Mouse (Mus musculus) yolk sac, embryonic 10.5 days (tissue): ENCODE results near the gene Tmprss6.

Experiments
- DNase-seq: peaks from one replicate; pipeline ENCODE4 v3.0.0-alpha.2; 2017; ENCODE audit warnings: low spot score

Tmprss6 gene

GRCm38 (mm10) chr15:78447746-78448535 lies 20.5 kb downstream of the Tmprss6 start:
- DNase-seq, result peak; percentile 88

DNA sequence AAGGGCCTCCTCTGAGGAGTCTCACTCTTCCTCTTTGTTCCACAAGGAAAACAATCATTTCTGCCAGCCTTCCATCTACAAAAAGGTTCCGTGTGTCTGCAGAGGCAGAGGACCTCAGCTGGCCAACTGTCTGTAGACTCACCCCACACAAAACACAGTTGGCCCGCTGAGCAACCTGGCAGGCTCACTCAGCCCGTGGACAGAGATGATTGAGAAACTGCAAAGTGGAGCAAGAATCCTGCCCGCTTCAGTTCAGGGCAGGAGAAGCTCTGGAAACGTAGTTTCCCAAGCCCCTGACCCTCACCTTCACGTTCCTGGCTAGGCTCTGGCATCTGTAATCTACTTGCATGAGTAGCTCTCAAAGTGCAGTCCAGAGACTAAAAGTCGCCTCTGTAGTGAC lies 21.3 kb downstream of the Tmprss6 start:
- DNase-seq, result no peak

DNA sequence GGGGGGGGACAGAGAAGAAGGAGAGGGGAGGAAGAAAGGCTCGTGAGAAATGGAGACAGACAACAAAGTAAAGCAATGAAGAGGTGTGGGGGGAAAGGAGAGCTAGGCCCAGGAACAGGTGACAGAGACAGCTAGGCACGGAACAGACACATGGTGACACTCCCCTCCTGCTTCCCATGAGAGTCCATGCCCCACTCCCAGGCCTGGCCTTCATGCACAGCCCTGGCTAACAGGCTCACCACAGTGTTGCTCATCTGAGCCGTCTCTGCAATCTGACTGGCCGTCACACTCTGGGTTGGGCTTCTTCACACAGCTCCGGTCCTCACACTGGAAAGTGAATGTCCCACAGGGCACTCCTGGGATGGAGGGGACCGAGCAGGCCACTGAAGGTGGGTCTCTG lies 24.6 kb downstream of the Tmprss6 start:
- no peak for DNase-seq

DNA sequence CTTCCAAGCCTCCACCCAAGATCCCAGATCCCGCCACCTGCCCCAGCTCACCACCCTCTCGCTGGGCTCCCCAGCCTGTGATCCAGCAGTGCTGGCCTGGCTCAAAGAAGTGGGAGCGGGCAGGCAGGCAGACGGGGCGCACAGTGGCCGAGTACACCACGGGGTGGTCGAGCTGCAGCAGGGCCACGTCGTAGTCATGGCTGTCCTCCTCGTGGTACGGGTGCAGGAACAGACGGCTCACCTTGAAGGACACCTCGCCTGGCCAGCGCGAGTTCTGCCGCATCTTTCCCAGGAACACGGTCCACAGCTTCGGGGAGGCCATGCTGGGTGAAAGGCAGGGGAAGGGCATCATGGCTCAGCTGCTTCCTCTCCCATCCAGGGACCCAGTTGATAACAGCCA lies 26.2 kb downstream of the Tmprss6 start:
- no peak for DNase-seq

DNA sequence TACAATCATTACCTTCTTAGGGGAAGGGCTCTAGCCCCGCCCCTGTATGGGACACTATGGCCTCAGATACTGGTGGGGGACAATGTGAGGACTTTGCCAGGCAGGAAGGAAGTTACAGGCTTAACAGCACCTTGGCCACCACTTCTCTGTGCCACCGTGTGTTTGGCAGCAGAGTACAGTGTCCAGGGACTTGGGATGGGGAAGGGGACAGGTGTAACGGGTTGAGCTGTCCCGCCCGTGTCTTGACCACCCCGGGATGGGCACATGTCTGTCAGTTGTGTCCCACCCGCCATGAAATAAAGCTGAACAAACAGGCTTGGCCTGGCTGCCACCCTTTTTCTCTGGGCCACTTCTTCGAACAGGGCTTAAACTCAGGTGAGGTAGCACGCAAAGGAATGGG lies 29.5 kb downstream of the Tmprss6 start:
- DNase-seq, result no peak

- DNase-seq, result no peak
Observed at GRCm38 (mm10) chr15:78438505-78438904, 29.9 kb downstream of the Tmprss6 start.

DNA sequence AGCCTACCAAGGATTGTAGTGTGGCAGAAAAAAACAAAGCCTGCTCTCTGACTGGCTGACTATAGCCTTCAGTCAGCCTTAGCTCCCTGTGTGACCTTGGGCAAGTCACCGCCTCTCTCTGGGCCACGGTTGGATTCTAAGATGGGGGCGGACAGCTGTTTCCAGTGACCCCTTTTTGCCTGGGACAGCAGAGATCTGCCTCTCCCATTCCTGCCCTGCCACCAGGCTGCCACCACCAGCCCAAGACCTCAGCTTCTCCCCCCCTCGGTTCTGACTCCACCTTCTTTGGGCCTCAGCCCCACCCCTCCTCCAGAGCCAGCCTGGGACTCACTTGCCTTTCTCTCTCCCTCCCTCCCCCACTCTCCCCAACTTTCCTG lies 30.4 kb downstream of the Tmprss6 start:
- no peak for DNase-seq

DNA sequence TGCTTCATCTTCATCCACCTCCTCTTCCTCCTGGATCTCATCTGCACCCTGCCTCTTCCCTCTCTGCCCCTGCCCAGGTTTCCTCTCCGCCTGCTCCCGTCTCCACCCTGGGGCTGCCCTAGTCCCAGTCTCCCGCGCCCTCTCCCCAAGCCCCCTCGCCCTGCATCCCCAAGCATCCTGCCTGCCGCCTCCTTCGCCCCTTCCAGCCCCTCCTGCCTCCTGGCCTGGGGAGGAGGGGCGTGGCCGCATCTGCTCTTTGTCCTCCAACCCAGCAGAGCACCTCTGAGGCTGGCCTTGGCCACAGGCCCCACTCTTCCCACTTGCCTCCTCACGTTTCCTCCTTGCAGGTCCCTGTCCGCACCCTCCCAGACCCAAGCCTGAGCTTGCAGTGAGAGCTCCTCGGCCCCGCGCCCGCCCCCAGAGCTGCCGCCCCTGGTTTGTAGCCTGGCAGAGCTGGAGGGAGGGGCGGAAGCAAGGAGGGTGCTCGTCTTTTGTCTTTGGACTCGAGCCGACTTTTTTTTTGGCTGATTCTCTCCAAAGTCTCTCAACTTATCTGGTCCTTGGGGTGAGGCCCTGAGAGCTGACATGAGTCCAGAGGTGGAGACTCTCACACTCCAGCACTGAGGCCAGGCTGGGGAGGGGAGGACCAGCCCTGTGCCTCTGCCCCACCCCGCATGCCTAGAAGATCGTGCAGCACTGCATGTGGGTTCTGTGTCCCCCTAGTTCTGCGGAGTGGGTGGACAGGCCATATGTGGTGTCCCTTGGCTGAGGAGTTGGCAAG lies 31.0 kb downstream of the Tmprss6 start:
- no peak for DNase-seq

DNA sequence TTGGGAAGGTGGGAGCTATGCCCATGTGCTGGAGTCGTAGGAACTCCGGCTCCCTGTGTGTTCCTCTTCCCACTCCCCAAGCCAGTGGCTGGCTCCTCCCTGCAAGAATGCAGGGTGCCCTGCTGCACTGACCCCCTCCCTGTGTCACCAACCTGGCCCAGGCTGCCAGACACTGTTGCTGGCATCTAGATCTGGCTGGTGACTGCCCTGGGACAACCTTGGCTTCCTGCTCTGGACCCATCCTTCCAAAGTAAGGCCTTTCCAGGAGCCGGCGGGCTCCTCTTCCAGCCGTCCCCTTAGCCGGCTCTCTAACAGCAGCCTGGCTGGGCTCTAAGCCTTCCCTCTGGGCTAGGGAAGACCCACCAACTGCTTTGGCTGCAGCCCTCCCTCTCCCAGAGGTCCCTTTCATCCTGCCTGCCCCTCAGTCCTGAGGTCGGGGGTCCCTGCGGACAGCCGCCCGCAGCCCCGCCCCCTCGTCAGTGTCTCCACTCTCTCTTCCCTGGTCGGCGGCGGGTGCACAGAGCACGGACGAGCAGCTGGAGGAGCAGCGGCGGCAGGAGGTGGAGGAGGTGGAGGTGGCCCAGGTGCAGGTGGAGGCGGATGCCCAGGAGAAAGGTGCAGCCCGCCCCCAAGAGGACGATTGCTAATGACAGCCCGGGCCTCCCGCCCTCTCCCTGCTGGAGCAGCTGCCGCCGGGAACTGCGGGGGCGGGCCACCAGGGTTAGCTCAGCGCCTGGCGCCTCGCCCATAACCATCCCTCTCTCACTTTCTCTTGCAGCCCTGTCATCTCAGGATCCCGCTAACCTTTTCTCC lies 31.8 kb downstream of the Tmprss6 start:
- DNase-seq, result peak; percentile 76

GRCm38 (mm10) chr15:78435681-78436080 lies 32.8 kb downstream of the Tmprss6 start:
- no peak for DNase-seq

- no peak for DNase-seq
Observed at GRCm38 (mm10) chr15:78434896-78435520, 33.4 kb downstream of the Tmprss6 start.

- peak; percentile 88 for DNase-seq
Observed at GRCm38 (mm10) chr15:78431541-78432121, 36.8 kb downstream of the Tmprss6 start.

- no peak for DNase-seq
Observed at GRCm38 (mm10) chr15:78430874-78431273, 37.6 kb downstream of the Tmprss6 start.

DNA sequence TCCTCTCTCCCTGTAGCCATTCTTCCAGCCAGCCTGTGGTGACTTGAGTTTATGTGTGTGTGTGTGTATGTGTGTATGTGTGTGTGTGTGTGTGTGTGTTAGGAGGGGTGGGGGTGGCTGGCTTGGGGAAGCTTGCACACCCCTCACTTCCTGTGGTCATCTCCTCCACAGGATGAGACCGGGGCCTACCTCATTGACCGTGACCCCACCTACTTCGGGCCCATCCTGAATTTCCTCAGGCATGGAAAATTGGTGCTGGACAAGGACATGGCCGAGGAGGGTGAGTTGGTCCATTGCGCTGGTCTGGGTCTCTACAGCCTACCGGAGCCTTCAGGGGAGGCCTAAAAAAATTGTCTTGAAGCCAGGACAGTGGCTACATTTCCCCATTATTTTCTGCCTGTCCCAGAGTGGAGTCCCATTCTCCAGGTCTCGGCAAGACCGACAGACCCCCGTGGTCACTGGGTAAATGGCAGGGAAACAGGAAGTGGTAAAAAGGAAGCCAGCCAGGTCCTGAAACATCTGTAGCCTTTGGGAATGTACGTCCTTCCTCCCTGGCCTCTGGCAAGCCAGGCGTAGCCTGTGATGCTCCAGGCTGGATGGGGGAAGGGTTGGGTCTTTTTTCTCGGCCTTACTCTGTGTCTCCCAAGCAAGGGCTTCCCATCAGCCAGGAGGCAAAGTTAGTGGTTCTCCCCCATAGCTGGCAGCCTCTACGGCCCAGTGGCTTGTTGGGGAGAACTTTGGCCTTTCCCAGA lies 38.4 kb downstream of the Tmprss6 start:
- no peak for DNase-seq

DNA sequence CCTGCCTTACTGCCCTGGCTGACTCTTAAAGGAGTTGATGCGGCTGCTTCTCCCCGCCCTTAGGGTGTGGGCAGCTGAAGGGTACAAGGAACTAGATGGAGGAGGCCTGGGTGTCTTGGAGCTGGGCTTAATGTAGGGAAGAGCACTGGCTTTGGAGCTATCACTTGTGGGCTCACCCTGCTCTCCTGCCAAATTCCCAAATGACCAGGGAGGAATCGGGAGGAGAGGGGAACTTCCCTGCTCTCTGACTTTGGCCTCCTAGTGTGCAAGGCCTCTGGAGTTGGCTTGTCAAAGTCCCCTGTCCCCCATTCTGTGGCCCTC lies 39.3 kb downstream of the Tmprss6 start:
- DNase-seq, result no peak

GRCm38 (mm10) chr15:78428391-78429138 lies 39.9 kb downstream of the Tmprss6 start, which contains the start of gene Kctd17:
TSS of gene Kctd17 (plus strand) at chr15:78428564.
- peak; percentile 82 for DNase-seq

- DNase-seq, result no peak
Observed at GRCm38 (mm10) chr15:78425230-78425629, 43.2 kb downstream of the Tmprss6 start.

- DNase-seq, result peak; percentile 86
Observed at GRCm38 (mm10) chr15:78424507-78424906, 43.9 kb downstream of the Tmprss6 start.

GRCm38 (mm10) chr15:78422046-78422956 lies 46.1 kb downstream of the Tmprss6 start:
- DNase-seq, result peak; percentile 79
